In the genomic region with DNA sequence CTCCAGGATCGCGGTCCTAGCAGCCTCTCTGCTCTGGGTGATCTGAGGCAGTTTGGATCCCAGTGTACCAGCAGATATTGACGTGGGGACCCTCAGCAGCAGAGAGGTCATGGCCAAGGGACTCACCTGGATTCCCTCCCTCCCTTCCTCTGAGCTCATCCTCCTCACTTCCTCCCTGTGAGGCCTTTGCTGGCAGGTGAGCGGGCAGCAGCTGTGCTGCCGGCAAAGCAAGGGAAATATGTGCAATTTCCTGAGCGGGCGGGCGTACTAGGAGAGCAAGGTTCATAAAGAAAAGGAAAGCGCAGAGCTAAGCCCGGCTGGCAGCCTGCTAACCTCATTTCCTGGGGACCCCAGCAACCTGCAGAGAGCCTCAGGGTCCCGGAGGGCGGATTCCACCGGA, we compare ENCODE assay signal across 8 mouse cellular contexts.
DNase-seq lines count a peak whose midpoint lies in the region; ATAC-seq and TF ChIP-seq lines count a peak whose summit lies in the region.

No protein-coding gene starts in this region.

- peak overlapping the region; percentile 10; the same call in 1 of the 2 replicates for H3K4me3 ChIP-seq in heart, embryonic 12.5 days
- H3K4me3 ChIP-seq in kidney, adult 2 months (ENCODE audit: insufficient read depth, low read depth, low read length), result no peak overlapping the region
- H3K4me3 ChIP-seq in midbrain, embryonic 12.5 days, result 0 out of 2 replicates have a peak overlapping the region, but pooled peaks have one; percentile 7

- peak; percentile 9 for DNase-seq in adrenal gland, postnatal 25 days
- peak; percentile 37 for DNase-seq in embryo, embryonic 10 days (ENCODE audit: low spot score)
- peak; percentile 36 for DNase-seq in kidney, adult 2 months
- DNase-seq in left cerebral cortex, adult 11 months (ENCODE audit: low spot score), result no peak
- no peak for DNase-seq in natural killer cell, adult 2 months (ENCODE audit: low spot score in 2 of 2)
- no peak for DNase-seq in layer of hippocampus, postnatal 36 days

- no peaks in the 10 kb centered on the region for H3K36me3 ChIP-seq in heart, embryonic 12.5 days
- no peaks in the 10 kb centered on the region for H3K36me3 ChIP-seq in kidney, adult 2 months (ENCODE audit: control insufficient read depth, insufficient read depth, low read length)
- H3K36me3 ChIP-seq in midbrain, embryonic 12.5 days, result no peaks in the 10 kb centered on the region

- no peak overlapping the region for H3K27ac ChIP-seq in heart, embryonic 12.5 days (ENCODE audit: poor library complexity, severe bottlenecking)
- H3K27ac ChIP-seq in kidney, adult 2 months (ENCODE audit: insufficient read depth, low read depth, low read length), result no peak overlapping the region
- no peak overlapping the region for H3K27ac ChIP-seq in midbrain, embryonic 12.5 days (replicated peaks)

- TF ChIP-seq CTCF in kidney, adult 2 months (conservative IDR thresholded peaks at IDR 0.05; ENCODE audit: insufficient read depth, insufficient read length, low read depth, low read length), result no peak

- H3K27me3 ChIP-seq in heart, embryonic 12.5 days (replicated peaks), result peaks cover 53% of the 10 kb centered on the region
- no peaks in the 10 kb centered on the region for H3K27me3 ChIP-seq in kidney, adult 2 months (replicated peaks; ENCODE audit: control insufficient read depth, insufficient read depth, low read length)
- H3K27me3 ChIP-seq in midbrain, embryonic 12.5 days, result peaks cover 24% of the 10 kb centered on the region

- 17% methylated on average over 13 of the region's 13 CpGs for WGBS in heart, embryonic 12.5 days
- 17% methylated on average over 13 of the region's 13 CpGs for WGBS in kidney, adult 2 months
- WGBS in midbrain, embryonic 12.5 days, result 22% methylated on average over 13 of the region's 13 CpGs

- no peak for ATAC-seq in heart, embryonic 12.5 days (ENCODE audit: insufficient number of reproducible peaks, low FRiP score)
- no peak for ATAC-seq in midbrain, embryonic 12.5 days (ENCODE audit: low FRiP score, low read depth)

- no peak overlapping the region for H3K9ac ChIP-seq in heart, embryonic 12.5 days
- no peak overlapping the region for H3K9ac ChIP-seq in midbrain, embryonic 12.5 days (replicated peaks)

- no peak for TF ChIP-seq POLR2A in kidney, adult 2 months (IDR thresholded peaks at IDR 0.05; ENCODE audit: low read depth, low read length)

- peaks cover 13% of the 10 kb centered on the region for H3K4me1 ChIP-seq in heart, embryonic 12.5 days (replicated peaks)
- no peaks in the 10 kb centered on the region for H3K4me1 ChIP-seq in kidney, adult 2 months (ENCODE audit: control insufficient read depth, insufficient read depth, low read length)
- H3K4me1 ChIP-seq in midbrain, embryonic 12.5 days, result peaks cover 18% of the 10 kb centered on the region

- no peaks in the 10 kb centered on the region for H3K9me3 ChIP-seq in heart, embryonic 12.5 days (replicated peaks)
- H3K9me3 ChIP-seq in midbrain, embryonic 12.5 days, result no peaks in the 10 kb centered on the region

- peak overlapping the region; percentile 49 for H3K4me2 ChIP-seq in heart, embryonic 12.5 days
- H3K4me2 ChIP-seq in midbrain, embryonic 12.5 days (replicated peaks), result peak overlapping the region; percentile 37; the same call in 1 of the 2 replicates

Comparison
In these comparisons a context has a peak if more than half of its experiments do, and no peak if none do; other contexts are left out.
1. DNase-seq: peak in adrenal gland, postnatal 25 days (single experiment), embryo, embryonic 10 days (single experiment) and kidney, adult 2 months (single experiment); none in left cerebral cortex, adult 11 months (single experiment), natural killer cell, adult 2 months (0 of 2) and layer of hippocampus, postnatal 36 days (0 of 2).